Mouse (Mus musculus): ENCODE measurements at regions not wholly inside any gene's neighbourhood (a gene's known extent, or its start where the extent isn't known, plus 50 kb on each side); places are given as distances from the start of the nearest gene placed in this dataset.

GRCm38 (mm10) chr13:28801210-28801954, 152.1 kb downstream of the Sox4 start:
- no peak for ATAC-seq (ENCODE audit: extremely low read depth, insufficient number of reproducible peaks, low FRiP score, poor library complexity, severe bottlenecking)

GRCm38 (mm10) chr13:28800676-28801075, 152.8 kb downstream of the Sox4 start:
- no peak for ATAC-seq (ENCODE audit: extremely low read depth, insufficient number of reproducible peaks, low FRiP score, poor library complexity, severe bottlenecking)

- no peak for ATAC-seq (ENCODE audit: extremely low read depth, insufficient number of reproducible peaks, low FRiP score, poor library complexity, severe bottlenecking)
Measured at GRCm38 (mm10) chr13:28799474-28799873, 154.0 kb downstream of the Sox4 start.

GRCm38 (mm10) chr13:28797617-28798475, 155.7 kb downstream of the Sox4 start:
- no peak for ATAC-seq (ENCODE audit: extremely low read depth, insufficient number of reproducible peaks, low FRiP score, poor library complexity, severe bottlenecking)

- ATAC-seq (ENCODE audit: extremely low read depth, insufficient number of reproducible peaks, low FRiP score, poor library complexity, severe bottlenecking), result no peak
Measured at GRCm38 (mm10) chr13:28795274-28795673, 158.2 kb downstream of the Sox4 start.

- no peak for ATAC-seq (ENCODE audit: extremely low read depth, insufficient number of reproducible peaks, low FRiP score, poor library complexity, severe bottlenecking)
Measured at GRCm38 (mm10) chr13:28794547-28794946, 159.0 kb downstream of the Sox4 start.

GRCm38 (mm10) chr13:28793166-28793935, 160.2 kb downstream of the Sox4 start:
- ATAC-seq (ENCODE audit: extremely low read depth, insufficient number of reproducible peaks, low FRiP score, poor library complexity, severe bottlenecking), result no peak

- ATAC-seq (ENCODE audit: extremely low read depth, insufficient number of reproducible peaks, low FRiP score, poor library complexity, severe bottlenecking), result no peak
Measured at GRCm38 (mm10) chr13:28792461-28793165, 160.9 kb downstream of the Sox4 start.

GRCm38 (mm10) chr13:28790381-28790780, 163.1 kb downstream of the Sox4 start:
- no peak for ATAC-seq (ENCODE audit: extremely low read depth, insufficient number of reproducible peaks, low FRiP score, poor library complexity, severe bottlenecking)

- no peak for ATAC-seq (ENCODE audit: extremely low read depth, insufficient number of reproducible peaks, low FRiP score, poor library complexity, severe bottlenecking)
Measured at GRCm38 (mm10) chr13:28787331-28787643, 166.2 kb downstream of the Sox4 start.

GRCm38 (mm10) chr13:28786629-28787330, 166.7 kb downstream of the Sox4 start:
- ATAC-seq (ENCODE audit: extremely low read depth, insufficient number of reproducible peaks, low FRiP score, poor library complexity, severe bottlenecking), result no peak

GRCm38 (mm10) chr13:28782497-28783246, 170.8 kb downstream of the Sox4 start:
- no peak for ATAC-seq (ENCODE audit: extremely low read depth, insufficient number of reproducible peaks, low FRiP score, poor library complexity, severe bottlenecking)

- ATAC-seq (ENCODE audit: extremely low read depth, insufficient number of reproducible peaks, low FRiP score, poor library complexity, severe bottlenecking), result no peak
Measured at GRCm38 (mm10) chr13:28782081-28782480, 171.4 kb downstream of the Sox4 start.

- no peak for ATAC-seq (ENCODE audit: extremely low read depth, insufficient number of reproducible peaks, low FRiP score, poor library complexity, severe bottlenecking)
Measured at GRCm38 (mm10) chr13:28781660-28782059, 171.9 kb downstream of the Sox4 start.

- no peak for ATAC-seq (ENCODE audit: extremely low read depth, insufficient number of reproducible peaks, low FRiP score, poor library complexity, severe bottlenecking)
Measured at GRCm38 (mm10) chr13:28780462-28780861, 173.1 kb downstream of the Sox4 start.

GRCm38 (mm10) chr13:28775142-28775815, 178.2 kb downstream of the Sox4 start:
- no peak for ATAC-seq (ENCODE audit: extremely low read depth, insufficient number of reproducible peaks, low FRiP score, poor library complexity, severe bottlenecking)

GRCm38 (mm10) chr13:28774649-28775048, 178.9 kb downstream of the Sox4 start:
- ATAC-seq (ENCODE audit: extremely low read depth, insufficient number of reproducible peaks, low FRiP score, poor library complexity, severe bottlenecking), result no peak

Data from neutrophil, adult 5-6 weeks (primary cell).